Mouse (Mus musculus) embryonic facial prominence, embryonic 10.5 days (tissue): ENCODE measurements at regions not wholly inside any gene's neighbourhood (a gene's known extent, or its start where the extent isn't known, plus 50 kb on each side); places are given as distances from the start of the nearest gene placed in this dataset.
"Not testable (repeated sequence)": the region's sequence is repeated elsewhere in the genome, so short reads cannot be mapped to it uniquely, and the experiment has no call there.

Source experiments
- DNase-seq: peaks from one replicate; pipeline ENCODE4 v3.0.0-alpha.2; 2017; ENCODE audit warnings: low spot score
- H3K27ac ChIP-seq: fragments of 300-500 bp; sonication (generic); replicated peaks from 2 replicates; pipeline ENCODE4 v1.5.1; 2016; ENCODE audit warnings: mild to moderate bottlenecking
- H3K27me3 ChIP-seq: fragments of 300-500 bp; sonication (generic); replicated peaks from 2 replicates; pipeline ENCODE4 v1.6.1; 2016; ENCODE audit warnings: low read depth, mild to moderate bottlenecking; ENCODE audit not compliant: poor library complexity, severe bottlenecking
- H3K36me3 ChIP-seq: fragments of 300-500 bp; sonication (generic); replicated peaks from 2 replicates; pipeline ENCODE4 v1.6.1; 2016; ENCODE audit warnings: mild to moderate bottlenecking, moderate library complexity
- H3K4me1 ChIP-seq: fragments of 300-500 bp; sonication (generic); 2 replicates; pipeline ENCODE4 v1.6.1; 2016
- H3K4me3 ChIP-seq: fragments of 300-500 bp; sonication (generic); 2 replicates; pipeline ENCODE4 v1.5.1; 2016; ENCODE audit warnings: mild to moderate bottlenecking, moderate library complexity
- H3K9me3 ChIP-seq: fragments of 300-500 bp; sonication (generic); 2 replicates; pipeline ENCODE4 v1.6.1; 2016; ENCODE audit warnings: mild to moderate bottlenecking
- WGBS: fragments of 180-500 bp; shearing (Covaris S2); methylation state at CpG from one replicate; pipeline ENCODE4 v1.1.7; 2016; 5-methylcytosine and 5-hydroxymethylcytosine counted together

- H3K36me3 ChIP-seq, result no peaks in the 10 kb centered on the region
- no peak overlapping the region for H3K4me3 ChIP-seq
- no peaks in the 10 kb centered on the region for H3K9me3 ChIP-seq
- DNase-seq, result no peak
- WGBS, result 73% methylated on average over 3 of the region's 3 CpGs
- H3K27ac ChIP-seq, result no peak overlapping the region
- no peaks in the 10 kb centered on the region for H3K27me3 ChIP-seq
- no peaks in the 10 kb centered on the region for H3K4me1 ChIP-seq
Measured at GRCm38 (mm10) chr9:85637274-85637673, 111.9 kb downstream of the Ibtk start.

- DNase-seq, result no peak
- Histone ChIP-seq H3K4me1 (no peaks in the 10 kb centered on the region), H3K27me3 (no peaks in the 10 kb centered on the region), H3K4me3 (no peak overlapping the region), H3K9me3 (no peaks in the 10 kb centered on the region), H3K27ac (no peak overlapping the region), H3K36me3 (no peaks in the 10 kb centered on the region)
- WGBS, result 67% methylated on average over 3 of the region's 3 CpGs
Measured at GRCm38 (mm10) chr9:85636131-85636447, 113.0 kb downstream of the Ibtk start.

- H3K27ac ChIP-seq, result no peak overlapping the region
- DNase-seq, result no peak
- no peak overlapping the region for H3K4me3 ChIP-seq
- 89% methylated on average over 12 of the region's 12 CpGs for WGBS
- no peaks in the 10 kb centered on the region for H3K36me3 ChIP-seq
- no peaks in the 10 kb centered on the region for H3K9me3 ChIP-seq
- H3K27me3 ChIP-seq, result no peaks in the 10 kb centered on the region
- no peaks in the 10 kb centered on the region for H3K4me1 ChIP-seq
Measured at GRCm38 (mm10) chr9:85635438-85636130, 113.5 kb downstream of the Ibtk start.

- H3K36me3 ChIP-seq, H3K9me3 ChIP-seq, H3K27me3 ChIP-seq, DNase-seq, H3K4me3 ChIP-seq, H3K27ac ChIP-seq, H3K4me1 ChIP-seq: not testable (repeated sequence)
- WGBS, result 86% methylated on average over 3 of the region's 3 CpGs
Measured at GRCm38 (mm10) chr9:85634786-85635185, 114.3 kb downstream of the Ibtk start.

- Histone ChIP-seq H3K4me1 (no peaks in the 10 kb centered on the region), H3K4me3 (no peak overlapping the region), H3K27me3 (no peaks in the 10 kb centered on the region), H3K36me3 (no peaks in the 10 kb centered on the region), H3K9me3 (no peaks in the 10 kb centered on the region), H3K27ac (no peak overlapping the region)
- WGBS, result 94% methylated on average over 3 of the region's 3 CpGs
- no peak for DNase-seq
Measured at GRCm38 (mm10) chr9:85617972-85618371, 131.2 kb downstream of the Ibtk start.

- H3K36me3 ChIP-seq, result no peaks in the 10 kb centered on the region
- no peak for DNase-seq
- no peaks in the 10 kb centered on the region for H3K9me3 ChIP-seq
- H3K4me1 ChIP-seq, result no peaks in the 10 kb centered on the region
- H3K27me3 ChIP-seq, result no peaks in the 10 kb centered on the region
- no peak overlapping the region for H3K4me3 ChIP-seq
- WGBS, result 81% methylated on average over 2 of the region's 2 CpGs
- H3K27ac ChIP-seq, result no peak overlapping the region
Measured at GRCm38 (mm10) chr9:85617177-85617777, 131.9 kb downstream of the Ibtk start.

- Histone ChIP-seq H3K9me3 (no peaks in the 10 kb centered on the region), H3K36me3 (no peaks in the 10 kb centered on the region), H3K27me3 (no peaks in the 10 kb centered on the region), H3K4me1 (no peaks in the 10 kb centered on the region), H3K27ac (no peak overlapping the region), H3K4me3 (no peak overlapping the region)
- DNase-seq, result no peak
- 86% methylated on average over 12 of the region's 12 CpGs for WGBS
Measured at GRCm38 (mm10) chr9:85616266-85616869, 132.8 kb downstream of the Ibtk start.

GRCm38 (mm10) chr9:85609152-85609551, 140.0 kb downstream of the Ibtk start:
- H3K36me3 ChIP-seq, result no peaks in the 10 kb centered on the region
- WGBS, result 90% methylated on average over 3 of the region's 3 CpGs
- no peak for DNase-seq

GRCm38 (mm10) chr9:85596959-85597358, 152.2 kb downstream of the Ibtk start:
- no peak overlapping the region for H3K4me3 ChIP-seq

More at GRCm38 (mm10) chr9:85609152-85609551, 140.0 kb downstream of the Ibtk start:
- no peak overlapping the region for H3K27ac ChIP-seq
- no peaks in the 10 kb centered on the region for H3K9me3 ChIP-seq
- H3K4me1 ChIP-seq, result no peaks in the 10 kb centered on the region
- no peaks in the 10 kb centered on the region for H3K27me3 ChIP-seq
- H3K4me3 ChIP-seq, result no peak overlapping the region

GRCm38 (mm10) chr9:85593867-85594266, 155.3 kb downstream of the Ibtk start:
- DNase-seq, result no peak
- H3K36me3 ChIP-seq, result no peaks in the 10 kb centered on the region
- H3K27me3 ChIP-seq, result no peaks in the 10 kb centered on the region
- H3K9me3 ChIP-seq, result no peaks in the 10 kb centered on the region
- no peaks in the 10 kb centered on the region for H3K4me1 ChIP-seq
- no peak overlapping the region for H3K4me3 ChIP-seq
- WGBS, result 88% methylated on average over 4 of the region's 4 CpGs
- no peak overlapping the region for H3K27ac ChIP-seq

More at GRCm38 (mm10) chr9:85596959-85597358, 152.2 kb downstream of the Ibtk start:
- Histone ChIP-seq H3K27me3 (no peaks in the 10 kb centered on the region), H3K27ac (no peak overlapping the region), H3K36me3 (no peaks in the 10 kb centered on the region), H3K9me3 (no peaks in the 10 kb centered on the region), H3K4me1 (no peaks in the 10 kb centered on the region)
- 43% methylated on average over 2 of the region's 2 CpGs for WGBS
- DNase-seq, result peak; percentile 21

GRCm38 (mm10) chr9:85592639-85593038, 156.5 kb downstream of the Ibtk start:
- Histone ChIP-seq H3K36me3 (no peaks in the 10 kb centered on the region), H3K27ac (no peak overlapping the region), H3K4me1 (no peaks in the 10 kb centered on the region), H3K9me3 (no peaks in the 10 kb centered on the region), H3K4me3 (no peak overlapping the region), H3K27me3 (no peaks in the 10 kb centered on the region)
- 81% methylated on average over 4 of the region's 4 CpGs for WGBS
- DNase-seq, result no peak

GRCm38 (mm10) chr9:85589210-85589609, 159.9 kb downstream of the Ibtk start:
- no peak overlapping the region for H3K27ac ChIP-seq
- DNase-seq, result no peak
- H3K4me3 ChIP-seq, result no peak overlapping the region
- 82% methylated on average over 3 of the region's 3 CpGs for WGBS
- H3K4me1 ChIP-seq, result no peaks in the 10 kb centered on the region
- H3K27me3 ChIP-seq, result no peaks in the 10 kb centered on the region
- H3K36me3 ChIP-seq, result no peaks in the 10 kb centered on the region
- no peaks in the 10 kb centered on the region for H3K9me3 ChIP-seq

GRCm38 (mm10) chr9:85588077-85588476, 161.1 kb downstream of the Ibtk start:
- Histone ChIP-seq H3K36me3 (no peaks in the 10 kb centered on the region), H3K4me3 (no peak overlapping the region), H3K27ac (no peak overlapping the region), H3K4me1 (no peaks in the 10 kb centered on the region), H3K27me3 (no peaks in the 10 kb centered on the region), H3K9me3 (no peaks in the 10 kb centered on the region)
- WGBS, result 43% methylated on average over 2 of the region's 2 CpGs
- peak; percentile 22 for DNase-seq
